In the genomic region with DNA sequence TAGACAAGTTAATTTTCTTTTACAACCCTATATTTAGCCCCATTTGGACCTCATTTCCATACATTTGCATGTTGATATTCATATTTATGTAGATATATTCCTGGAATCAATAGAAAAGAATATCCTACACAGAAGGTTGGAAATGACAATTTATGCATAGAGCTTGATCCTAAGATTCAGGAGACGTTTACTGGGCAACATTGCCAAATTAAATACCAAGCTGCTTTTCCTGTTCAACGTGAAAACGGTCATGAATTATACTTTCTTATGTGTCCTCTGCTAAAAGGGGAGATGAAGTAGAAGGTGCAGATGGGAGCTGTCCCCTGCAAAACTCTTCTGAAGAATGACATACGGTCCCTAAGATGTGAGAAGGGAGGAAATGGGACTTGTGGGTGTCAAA, we compare ENCODE assay signal across 10 mouse cellular contexts.
"Had no signal": no experiment of that assay in that cellular context is flagged by ENCODE, and none has a peak within 500 bp of the region (broad histone marks: within the 10 kb centered on the region; RNA-seq: fewer than 3 reads in every experiment).

No protein-coding gene starts in this region.

- H3K27me3 ChIP-seq: limb, embryonic 13.5 days; midbrain, embryonic 12.5 days had no signal

- H3K9me3 ChIP-seq: limb, embryonic 13.5 days; midbrain, embryonic 12.5 days had no signal

- DNase-seq: kidney, postnatal 10 days; kidney, postnatal 4 days; lung, adult 18-20 months; right cerebral cortex, postnatal 14 days; thymus, postnatal 4 days had no signal

- H3K4me3 ChIP-seq: left cerebral cortex, adult 2 months; limb, embryonic 13.5 days; midbrain, embryonic 12.5 days had no signal

- H3K36me3 ChIP-seq: limb, embryonic 13.5 days; midbrain, embryonic 12.5 days had no signal

- H3K4me2 ChIP-seq: limb, embryonic 13.5 days; midbrain, embryonic 12.5 days had no signal

- H3K4me1 ChIP-seq: limb, embryonic 13.5 days; midbrain, embryonic 12.5 days had no signal

- H3K27ac ChIP-seq: left cerebral cortex, adult 2 months; limb, embryonic 13.5 days; liver, embryonic 14.5 days; midbrain, embryonic 12.5 days had no signal

- ATAC-seq: midbrain, embryonic 16.5 days had no signal

- H3K9ac ChIP-seq: limb, embryonic 13.5 days; liver, embryonic 14.5 days; midbrain, embryonic 12.5 days had no signal
